Mouse (Mus musculus) CH12F3 (cell line): ENCODE measurements around the gene Enthd1.
"Not testable (repeated sequence)": the region's sequence is repeated elsewhere in the genome, so short reads cannot be mapped to it uniquely, and the experiment has no call there.

Experiments
- in situ Hi-C: fragments of 300-500 bp; cut with MboI; formaldehyde crosslinking; loops from 2 replicates; pipeline ENCODE4 v1.14.3; 2020; ENCODE audit warnings: low sequenced_read_pairs

Gene Enthd1

DNA sequence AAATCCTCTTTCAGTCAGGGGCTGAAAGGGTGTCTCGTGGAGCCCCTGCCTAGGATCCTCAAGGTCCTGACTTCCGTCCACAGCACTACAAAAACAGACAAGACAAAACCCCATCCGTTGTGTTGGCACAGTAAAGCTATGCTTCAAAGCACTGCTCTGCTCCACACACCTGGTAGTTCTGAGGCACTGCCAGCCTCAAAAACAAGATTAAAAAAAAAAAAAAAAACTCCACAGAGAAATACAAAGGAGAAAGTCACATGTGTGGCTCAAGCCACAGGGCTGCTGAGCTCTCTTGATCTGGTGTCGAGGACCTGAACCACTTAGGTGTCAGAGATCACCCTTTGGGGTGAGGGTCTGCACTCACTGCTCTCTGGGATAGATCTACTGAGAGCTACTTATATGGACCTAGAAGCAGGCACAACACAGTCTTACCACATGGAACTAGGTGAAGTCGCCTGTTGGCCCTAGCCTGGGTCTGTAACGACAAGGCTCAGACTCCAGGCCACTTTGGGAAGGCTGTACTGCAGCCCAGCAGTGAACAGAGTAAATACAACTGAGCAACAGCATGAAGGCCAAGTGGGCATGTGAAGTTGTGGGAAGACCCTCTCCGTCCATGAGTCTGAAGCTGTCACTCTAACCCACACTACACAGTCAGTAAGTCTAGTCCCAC is 26.1 kb downstream of the Enthd1 start:
- in situ Hi-C loops = no loop called here

DNA sequence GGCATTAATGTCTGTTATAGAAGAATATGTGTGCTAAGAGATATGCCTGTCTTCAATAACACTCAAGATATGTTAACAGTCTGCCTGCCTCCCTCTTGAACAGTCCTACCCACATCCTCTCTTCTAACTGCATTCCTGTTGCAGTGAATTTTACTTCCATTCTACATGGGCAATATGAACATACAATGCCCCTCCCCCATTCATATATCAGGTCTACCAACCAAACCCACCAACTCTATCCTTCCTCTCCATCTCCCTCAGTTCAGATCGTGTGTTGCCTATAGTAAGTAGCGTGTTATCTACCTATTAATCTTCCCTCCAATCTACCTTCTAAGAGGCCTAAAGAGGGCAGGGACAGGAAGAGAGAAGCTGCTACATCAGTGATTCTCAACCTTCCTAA is 26.9 kb downstream of the Enthd1 start:
- in situ Hi-C loops = no loop called here

DNA sequence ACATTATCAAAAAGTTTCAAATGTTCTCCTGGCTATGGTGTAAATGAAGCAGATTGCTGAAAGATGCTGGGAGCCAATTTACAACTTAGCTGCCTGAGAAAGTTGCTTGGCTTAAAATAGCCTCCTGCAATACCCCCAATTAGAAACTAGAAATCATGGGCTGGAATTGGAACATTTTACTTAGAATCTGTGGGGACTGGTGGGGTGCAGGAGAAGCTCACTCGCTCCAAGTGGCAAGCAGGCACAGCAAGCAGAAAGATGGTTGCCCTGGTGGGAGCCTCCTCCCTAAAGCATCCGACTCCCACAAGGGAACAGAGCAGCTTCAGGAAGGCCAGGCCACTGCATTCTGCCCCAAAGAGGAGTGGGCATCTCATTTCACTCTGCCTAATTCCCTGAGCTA is 28.9 kb downstream of the Enthd1 start:
- in situ Hi-C loops = no loop called here

DNA sequence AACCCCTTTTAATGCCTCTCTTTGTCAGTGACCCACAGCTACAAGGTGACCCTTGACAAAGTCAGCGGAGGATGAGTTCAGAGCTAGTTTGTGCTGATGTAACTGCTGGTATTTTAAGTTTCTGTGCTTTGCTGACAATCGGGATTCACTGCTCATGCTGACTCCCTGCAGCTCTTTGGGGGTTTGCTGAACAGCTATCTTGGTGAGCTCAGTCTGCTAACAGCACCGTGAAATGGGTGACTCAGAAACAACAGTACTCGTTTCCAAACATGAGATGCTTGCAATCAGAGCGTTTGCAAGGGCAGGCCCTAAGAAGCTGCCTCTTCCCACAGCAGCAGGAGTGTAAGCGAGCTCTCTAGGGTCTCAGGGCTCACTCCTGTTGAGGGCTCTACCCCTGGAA is 31.7 kb downstream of the Enthd1 start:
- in situ Hi-C loops = no loop called here

DNA sequence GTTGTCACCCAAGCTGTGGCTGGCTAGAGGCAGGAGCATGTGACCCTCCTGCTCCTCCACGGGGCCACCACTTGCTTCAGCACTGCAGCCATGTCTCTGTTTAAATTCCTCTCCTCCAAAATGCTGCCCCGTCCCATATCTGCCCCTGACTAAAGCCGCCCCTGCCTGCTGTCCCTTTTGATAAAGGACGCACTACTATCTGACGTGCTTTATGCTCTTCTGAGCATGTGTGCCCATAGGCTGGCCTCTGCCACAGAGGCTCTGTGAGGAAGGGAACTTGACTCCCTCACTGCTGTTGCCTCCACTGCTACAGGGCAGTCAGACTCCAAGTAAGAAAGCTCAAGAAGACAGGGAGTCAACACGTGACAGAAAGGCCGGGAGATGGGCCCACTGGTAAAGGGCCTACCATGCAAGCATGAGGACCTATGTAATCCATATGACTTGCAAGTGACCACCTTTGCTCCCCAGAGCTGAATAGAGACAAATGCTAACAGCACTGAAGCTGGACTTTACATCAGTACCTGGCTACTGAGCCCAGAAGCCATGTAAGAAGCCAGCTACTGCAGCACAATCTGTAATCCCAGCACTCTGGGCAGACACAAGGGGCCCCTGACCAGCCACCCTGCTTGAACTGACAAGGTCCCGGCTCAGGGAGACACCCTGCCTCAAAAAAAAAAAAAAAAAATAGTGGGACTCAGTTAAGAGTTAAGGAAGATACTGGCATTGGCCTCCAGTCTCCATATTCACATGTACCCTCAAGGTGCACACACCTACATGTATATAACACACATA is 32.5 kb downstream of the Enthd1 start:
- in situ Hi-C loops = no loop called here

DNA sequence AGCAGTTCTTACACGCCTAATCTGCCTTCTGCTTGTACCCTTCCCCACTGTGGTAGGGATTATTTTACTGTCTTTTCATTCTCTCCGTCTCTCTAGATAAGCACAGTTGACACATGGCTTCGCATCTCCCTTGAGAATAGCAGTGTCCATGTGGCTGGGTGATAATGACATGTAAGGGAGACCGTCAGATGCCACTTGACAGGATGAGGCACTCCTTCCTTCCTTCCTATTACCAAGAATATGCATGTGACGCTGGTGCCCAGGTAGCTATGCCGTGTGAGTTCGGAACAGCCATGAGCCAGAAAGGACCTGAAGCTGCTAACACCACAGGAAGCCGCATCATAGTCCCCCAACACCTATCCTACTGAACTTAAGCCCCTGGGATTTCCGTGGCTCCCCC is 33.9 kb downstream of the Enthd1 start:
- in situ Hi-C loops = no loop called here

DNA sequence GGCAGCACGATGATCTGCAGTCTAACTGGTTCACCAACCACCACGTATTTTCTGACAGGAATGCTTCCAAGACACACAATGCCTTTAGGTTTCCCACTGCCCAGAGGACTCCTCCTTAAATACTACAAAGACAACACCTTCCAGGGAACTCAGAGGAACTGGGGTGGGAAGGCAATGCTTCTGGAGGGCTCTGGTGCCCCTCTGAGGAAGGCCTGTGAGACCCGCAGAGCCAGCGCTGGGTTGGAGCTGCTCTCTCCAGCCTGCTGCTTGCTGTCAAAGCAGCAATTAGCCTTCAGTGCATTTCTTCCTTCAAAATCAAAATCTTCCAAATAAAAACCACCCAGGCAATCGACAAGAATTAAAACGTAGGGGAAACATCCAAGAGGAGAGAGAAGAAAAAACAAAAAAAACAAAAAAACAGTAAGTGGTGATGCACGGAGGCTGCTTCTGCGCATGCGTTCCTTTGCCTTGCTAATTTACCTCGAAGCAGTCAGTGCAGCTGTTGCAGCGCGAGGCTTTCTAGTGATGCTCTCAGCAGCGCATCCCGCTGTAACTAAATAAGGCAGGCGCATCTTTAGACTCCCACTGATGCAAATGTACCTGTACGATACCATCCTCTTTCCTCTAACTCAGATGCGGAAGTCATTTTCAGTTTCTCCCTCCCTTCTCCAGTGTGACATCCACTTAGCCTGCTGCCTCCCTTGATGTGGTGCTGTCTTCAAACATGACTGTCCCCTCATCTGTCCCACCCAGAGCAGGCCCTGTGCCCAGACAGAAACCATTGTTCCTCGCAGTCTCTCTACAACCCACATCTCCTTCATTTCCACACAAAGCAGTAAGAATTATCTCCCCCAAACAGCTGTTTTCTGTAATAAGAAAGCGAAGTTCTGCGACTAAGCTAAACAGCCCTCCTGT is 34.7 kb downstream of the Enthd1 start:
- in situ Hi-C loops = no loop called here

DNA sequence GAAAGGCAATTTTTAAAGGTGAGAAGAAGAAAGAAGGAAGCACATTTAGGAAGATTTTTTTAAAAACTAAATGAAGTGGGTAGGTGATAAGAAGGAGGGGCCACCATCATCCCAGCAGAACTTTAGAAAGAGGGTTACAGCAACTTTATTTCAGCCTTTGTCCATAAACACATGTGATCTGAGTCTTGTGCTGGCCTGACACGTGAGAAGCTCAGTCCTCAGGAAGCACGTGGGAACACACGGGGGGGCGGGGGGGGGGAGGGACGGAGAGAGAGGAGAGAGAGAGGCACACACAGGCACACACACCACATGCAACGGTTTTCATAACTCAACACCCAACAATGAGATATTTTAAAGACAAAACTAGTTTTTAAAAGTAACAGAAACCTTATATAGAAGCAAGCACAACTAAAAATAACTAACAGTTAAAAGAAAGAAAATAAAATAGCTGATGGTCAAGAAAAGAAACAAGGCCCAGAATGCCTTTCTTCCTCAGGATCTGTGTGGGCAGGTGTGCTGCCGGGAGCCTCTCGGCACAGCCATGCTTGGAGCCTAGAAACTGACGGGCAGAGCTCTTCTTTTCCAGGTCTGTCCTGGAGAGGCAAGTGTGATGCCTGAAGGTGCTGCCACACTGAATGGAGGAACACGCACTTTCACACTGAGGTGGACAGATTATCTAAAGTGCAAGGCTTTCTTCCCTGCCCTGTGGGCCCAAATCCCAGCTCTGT is 43.1 kb downstream of the Enthd1 start:
- in situ Hi-C loops = no loop called here

DNA sequence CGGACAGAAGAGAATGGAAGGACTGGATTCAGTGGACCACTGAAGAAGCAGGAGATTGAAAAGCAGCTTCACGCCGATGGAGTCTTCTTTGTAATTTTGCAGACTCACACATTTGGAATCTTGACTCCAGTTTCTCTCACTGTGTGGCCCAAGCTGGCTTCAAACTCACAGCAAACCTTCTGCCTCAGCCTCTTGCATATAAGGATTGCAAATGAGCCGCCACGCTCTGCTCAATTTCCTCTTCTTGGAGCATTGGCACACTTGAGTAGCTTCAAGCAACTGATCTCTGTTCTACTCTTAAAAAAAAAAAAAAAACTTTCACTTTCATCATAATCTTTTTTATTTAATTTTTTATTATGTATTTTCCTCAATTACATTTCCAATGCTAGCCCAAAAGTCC is 45.0 kb downstream of the Enthd1 start:
- in situ Hi-C loops = no loop called here

DNA sequence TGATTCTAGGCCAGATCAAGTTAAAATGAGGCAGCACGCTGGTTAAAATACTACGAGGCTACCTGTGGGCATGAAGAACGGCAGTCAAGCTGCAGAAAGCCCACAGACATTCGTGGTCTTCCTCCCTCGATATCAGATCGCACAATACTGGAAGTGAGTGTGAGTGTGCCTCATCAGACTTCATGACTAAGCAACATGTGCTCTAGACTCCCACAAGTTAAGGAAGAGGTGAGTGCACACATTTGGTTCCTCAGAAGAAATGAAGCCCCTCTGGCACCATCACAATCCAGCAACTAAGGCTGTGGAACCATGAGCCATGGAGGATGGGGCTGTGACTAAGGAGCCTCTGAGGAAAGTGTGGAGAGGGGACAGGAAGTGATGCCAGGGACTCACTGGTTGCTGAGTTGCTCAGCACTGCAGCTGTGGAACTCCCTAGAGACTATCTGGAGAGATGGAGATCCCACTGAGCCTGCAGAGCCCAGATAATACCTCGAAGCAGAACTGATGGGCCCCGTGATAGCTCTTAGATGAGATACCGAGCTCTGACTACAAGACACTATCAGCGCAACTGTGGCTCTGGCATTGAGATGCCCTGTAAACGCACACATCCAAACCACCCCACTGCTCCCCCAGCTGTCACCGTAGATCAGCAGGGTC is 46.3 kb downstream of the Enthd1 start:
- in situ Hi-C loops = no loop called here

DNA sequence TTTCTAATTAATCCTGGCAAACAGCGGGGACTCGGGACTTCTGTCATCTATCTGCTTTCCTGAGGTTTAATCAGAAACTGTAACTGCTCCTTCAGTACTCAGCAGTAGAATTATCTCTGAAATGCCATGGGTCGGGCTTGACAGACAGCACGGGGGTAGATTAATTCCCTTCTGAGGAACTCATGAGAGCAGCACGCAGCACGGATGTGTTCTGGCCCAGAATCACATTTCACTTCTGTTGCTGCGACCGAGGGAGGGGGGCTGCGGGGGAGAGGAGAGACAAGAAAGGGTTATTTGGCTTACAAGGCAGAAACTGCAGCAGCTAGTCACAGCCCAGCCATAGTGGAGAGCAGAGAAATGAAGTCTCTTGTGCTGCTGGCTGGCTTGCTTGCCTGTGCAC is 47.0 kb downstream of the Enthd1 start:
- in situ Hi-C loops = no loop called here

DNA sequence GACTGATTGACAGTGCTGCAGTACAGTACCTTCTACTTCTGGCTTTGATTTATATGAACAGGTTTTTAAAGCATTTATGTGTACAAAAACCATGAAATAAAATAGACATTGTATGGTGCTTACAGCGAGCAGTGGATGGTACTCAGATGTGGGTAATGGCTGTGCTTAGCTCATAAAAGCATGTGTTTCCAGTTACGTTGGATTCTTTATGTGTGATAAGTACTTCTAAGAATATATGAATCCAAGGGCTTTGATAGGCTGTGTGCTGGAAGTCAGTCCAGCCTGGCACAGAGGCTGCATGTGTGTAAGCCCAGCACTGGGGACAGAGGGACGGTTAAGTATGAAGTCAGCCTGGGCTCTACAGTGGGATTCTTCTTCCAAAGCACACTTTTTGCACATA is 48.4 kb downstream of the Enthd1 start:
- in situ Hi-C loops = no loop called here

DNA sequence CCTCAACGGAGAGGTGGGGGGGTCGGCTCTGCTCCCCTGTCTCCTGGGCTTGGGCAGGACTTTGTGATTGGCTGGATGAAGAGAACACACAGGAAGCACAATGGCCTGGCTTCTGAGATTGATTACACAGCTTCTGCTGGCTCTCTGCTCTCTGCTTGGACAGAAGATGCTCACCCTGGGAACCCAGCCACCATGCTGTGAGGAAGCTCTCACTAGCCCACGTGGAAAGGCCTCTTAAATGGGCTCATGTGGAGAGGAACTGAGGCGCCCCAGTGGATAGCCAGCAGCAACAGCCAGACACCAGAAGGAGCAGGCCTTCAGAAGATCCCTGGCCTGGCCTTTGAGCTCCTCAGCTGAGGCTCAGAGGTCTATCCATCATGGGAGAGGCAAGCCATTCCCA is 59.9 kb downstream of the Enthd1 start:
- in situ Hi-C loops = no loop called here

DNA sequence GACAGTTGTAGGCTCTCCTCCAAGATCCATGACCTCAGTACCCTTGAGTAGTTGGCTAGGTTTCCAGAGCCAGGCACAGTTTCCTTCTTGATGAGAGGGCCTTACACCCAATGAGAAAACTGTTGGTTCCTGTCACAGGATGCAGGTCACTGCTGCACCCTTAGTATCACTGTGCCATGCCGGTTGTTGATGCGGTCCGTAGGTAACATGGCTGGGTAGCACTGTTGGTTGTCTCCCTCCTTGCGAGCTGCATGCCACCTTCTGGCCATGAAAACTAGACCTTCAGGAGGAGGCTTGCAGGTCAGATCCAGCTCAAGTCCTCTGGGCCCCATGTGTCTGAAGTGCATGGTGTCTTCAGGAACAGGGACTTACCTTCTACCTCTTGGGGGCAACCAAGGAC is 61.8 kb downstream of the Enthd1 start:
- in situ Hi-C loops = not testable (repeated sequence)

DNA sequence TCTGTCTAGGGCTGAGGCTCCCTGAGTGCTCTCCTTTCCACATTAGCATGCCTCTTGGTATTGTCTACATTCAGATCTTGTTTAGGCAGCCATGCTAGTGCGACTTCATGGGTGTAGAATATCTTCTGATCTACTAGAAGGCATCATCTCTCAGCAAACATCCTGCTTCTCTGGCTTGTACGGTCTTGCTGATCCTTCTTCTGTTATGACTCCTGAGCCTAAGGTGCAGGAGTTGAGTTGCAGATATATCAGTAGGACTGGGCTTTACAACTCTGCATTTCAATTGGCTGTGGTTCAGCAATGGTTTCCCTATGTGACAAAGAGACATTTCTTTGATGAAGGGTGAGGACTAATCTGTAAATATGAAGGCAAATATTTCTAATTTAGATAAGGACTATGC is 62.2 kb downstream of the Enthd1 start:
- in situ Hi-C loops = no loop called here

DNA sequence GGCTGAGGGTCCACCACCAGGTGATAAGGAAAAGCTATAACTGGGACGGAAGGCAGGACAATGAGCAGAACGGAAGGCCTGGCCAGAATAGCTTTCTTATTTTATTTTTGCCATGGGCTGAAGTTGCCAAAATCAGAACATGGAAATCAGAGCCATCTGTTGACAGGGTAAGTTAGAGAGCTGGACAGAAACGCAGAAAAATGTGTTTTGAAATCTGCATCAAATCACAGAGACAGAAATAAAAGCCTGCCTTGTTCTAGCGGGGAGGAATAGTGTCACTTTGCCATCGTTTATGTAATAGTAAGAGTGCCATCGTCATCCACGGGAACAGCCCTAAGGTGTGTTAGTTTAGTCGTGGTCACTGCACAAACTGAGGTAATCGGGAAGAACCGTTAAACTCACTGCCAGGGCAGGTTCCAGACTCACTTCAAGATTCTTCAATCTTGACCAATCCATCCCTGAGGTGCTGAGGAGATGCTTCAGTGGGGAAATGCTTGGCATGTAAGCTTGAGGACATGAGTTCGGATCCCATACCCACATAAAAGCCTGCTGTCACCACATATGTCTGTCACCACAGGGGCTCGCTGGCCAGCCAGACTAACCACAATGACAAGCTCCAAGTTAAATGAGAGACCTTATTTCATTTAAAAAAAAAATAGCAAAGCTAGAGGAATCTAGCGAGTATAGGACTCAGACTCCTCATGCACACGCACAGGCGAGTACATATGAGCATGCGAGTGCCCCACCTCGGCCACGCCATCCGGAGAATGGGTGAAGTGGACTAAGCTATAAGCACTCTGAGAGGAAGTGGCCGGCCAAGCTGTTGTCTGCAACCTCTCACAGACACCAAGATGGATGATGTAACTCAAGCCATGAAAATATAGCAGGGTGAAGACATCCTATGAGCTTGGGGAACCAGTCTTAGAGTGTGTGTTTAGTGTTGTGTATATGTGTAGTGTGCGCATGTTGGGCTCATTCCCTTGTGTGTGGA is 63.6 kb downstream of the Enthd1 start:
- in situ Hi-C loops = no loop called here

DNA sequence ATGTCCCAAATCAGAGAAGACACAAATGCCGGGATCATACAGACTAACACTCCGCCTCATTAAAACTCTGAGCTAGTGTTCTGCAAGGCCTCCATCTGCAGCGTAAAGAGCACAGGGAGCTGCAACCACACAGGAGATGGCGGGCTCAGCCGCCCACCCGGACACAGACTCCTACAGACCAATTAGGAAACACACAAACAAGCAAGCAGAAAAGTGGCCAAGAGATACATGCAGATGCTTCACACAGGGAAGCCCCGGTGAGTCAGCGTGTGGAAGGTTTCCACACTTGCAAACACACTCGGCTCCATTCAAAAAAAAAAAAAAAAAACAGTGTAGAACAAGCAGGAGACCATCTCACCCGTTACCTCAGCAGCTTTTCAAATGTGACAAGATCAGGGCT is 64.5 kb downstream of the Enthd1 start:
- in situ Hi-C loops = no loop called here

DNA sequence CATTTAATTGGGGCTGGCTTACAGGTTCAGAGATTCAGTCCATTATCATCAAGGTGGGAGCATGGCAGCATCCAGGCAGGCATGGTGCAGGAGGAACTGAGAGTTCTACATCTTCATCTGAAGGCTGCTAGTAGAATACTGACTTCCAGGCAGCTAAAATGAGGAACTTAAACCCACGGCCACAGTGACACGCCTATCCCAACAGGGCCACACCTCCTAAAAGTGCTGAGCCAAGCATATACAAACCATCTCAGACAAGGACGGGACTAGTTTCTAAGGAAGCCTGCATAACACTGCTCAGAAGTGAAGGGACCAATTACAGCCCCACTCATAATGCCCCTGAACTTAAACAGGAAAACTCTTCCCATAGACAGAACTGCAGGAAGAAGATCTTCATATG is 67.2 kb downstream of the Enthd1 start:
- in situ Hi-C loops = not testable (repeated sequence)

DNA sequence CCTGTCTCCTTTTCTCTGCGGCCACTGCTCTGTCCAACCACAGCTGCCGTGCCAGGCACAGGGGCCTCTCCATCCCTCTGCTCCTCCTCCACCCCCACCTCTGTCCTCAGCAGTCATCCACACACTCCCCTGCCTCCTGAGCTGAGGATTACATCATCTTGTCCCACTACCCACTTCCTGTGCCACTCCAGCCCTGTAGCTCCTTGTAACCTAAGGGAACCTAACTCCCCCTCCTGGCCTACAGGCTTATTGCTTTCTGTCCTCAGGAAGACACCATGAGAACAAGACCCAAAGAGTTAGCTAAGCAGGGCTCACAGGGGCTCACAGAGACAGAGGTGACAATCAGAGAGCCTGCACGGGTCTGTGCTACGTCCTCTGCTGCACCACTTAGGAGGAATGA is 73.5 kb downstream of the Enthd1 start:
- in situ Hi-C loops = no loop called here
